Mouse (Mus musculus) stomach, postnatal 0 days (tissue): ENCODE results near the gene Glrx5. TPM values are rescaled to one million over a fixed set of nuclear protein-coding genes. Genes with fewer than 3 reads are reported as not detected.

Source experiments
- ATAC-seq: fragments of 200-750 bp; cut with Nextera tagmentation; 2 replicates; pipeline ENCODE4 v1.8.0; 2017; ENCODE audit not compliant: low FRiP score, low TSS enrichment
- DNase-seq: peaks from one replicate; pipeline ENCODE4 v3.0.0-alpha.2; 2016; ENCODE audit warnings: low spot score
- H3K27ac ChIP-seq: fragments of 300-500 bp; sonication (generic); replicated peaks from 2 replicates; pipeline ENCODE4 v1.5.1; 2014; ENCODE audit warnings: mild to moderate bottlenecking, control low read depth
- H3K27me3 ChIP-seq: fragments of 300-500 bp; sonication (generic); 2 replicates; pipeline ENCODE4 v1.6.1; 2014; ENCODE audit warnings: low read length; ENCODE audit not compliant: control insufficient read depth, insufficient read depth
- H3K36me3 ChIP-seq: fragments of 300-500 bp; sonication (generic); 2 replicates; pipeline ENCODE4 v1.6.1; 2014; ENCODE audit warnings: low read length, mixed read lengths; ENCODE audit not compliant: control insufficient read depth, insufficient read depth
- H3K4me1 ChIP-seq: fragments of 300-500 bp; sonication (generic); replicated peaks from 2 replicates; pipeline ENCODE4 v1.6.1; 2014; ENCODE audit warnings: antibody characterized with exemption; ENCODE audit not compliant: control insufficient read depth, insufficient read depth
- H3K4me2 ChIP-seq: fragments of 300-500 bp; sonication (generic); replicated peaks from 2 replicates; pipeline ENCODE4 v1.6.1; 2014; ENCODE audit warnings: low read depth, mild to moderate bottlenecking, control low read depth, moderate library complexity
- H3K4me3 ChIP-seq: fragments of 300-500 bp; sonication (generic); 2 replicates; pipeline ENCODE4 v1.5.1; 2014; ENCODE audit warnings: low read depth, low read length, control low read depth
- H3K9ac ChIP-seq: fragments of 300-500 bp; sonication (generic); 2 replicates; pipeline ENCODE4 v1.6.1; 2014; ENCODE audit warnings: mild to moderate bottlenecking, low read length, control low read depth, mixed read lengths
- H3K9me3 ChIP-seq: fragments of 300-500 bp; sonication (generic); 2 replicates; pipeline ENCODE4 v1.6.1; 2016; ENCODE audit warnings: low read length; ENCODE audit not compliant: control insufficient read depth
- CTCF ChIP-seq: IDR thresholded peaks from 2 replicates; pipeline ENCODE4 v1.5.1; 2016; ENCODE audit warnings: antibody characterized with exemption, low read depth, mild to moderate bottlenecking, moderate library complexity
- EP300 ChIP-seq: optimal IDR thresholded peaks from 2 replicates; pipeline ENCODE3; 2016; ENCODE audit warnings: antibody characterized with exemption
- WGBS: fragments of 180-500 bp; shearing (Covaris S2); extraction: QIAGEN DNeasy Blood & Tissue Kit; methylation state at CpG from one replicate; pipeline ENCODE4 v1.1.7; 2014; 5-methylcytosine and 5-hydroxymethylcytosine counted together
- polyA plus RNA-seq: library from polyadenylated mRNA; unstranded; fragments of >200 nt; fragmentation: Nextera tagmentation; extraction: Ambion mirVana; gene quantifications from 2 replicates; pipeline ENCODE4 v1.2.1, GENCODE M21; 2015

Glrx5 gene
- polyA plus RNA-seq, 1 experiment from 2014 or later, result 134 TPM

DNA sequence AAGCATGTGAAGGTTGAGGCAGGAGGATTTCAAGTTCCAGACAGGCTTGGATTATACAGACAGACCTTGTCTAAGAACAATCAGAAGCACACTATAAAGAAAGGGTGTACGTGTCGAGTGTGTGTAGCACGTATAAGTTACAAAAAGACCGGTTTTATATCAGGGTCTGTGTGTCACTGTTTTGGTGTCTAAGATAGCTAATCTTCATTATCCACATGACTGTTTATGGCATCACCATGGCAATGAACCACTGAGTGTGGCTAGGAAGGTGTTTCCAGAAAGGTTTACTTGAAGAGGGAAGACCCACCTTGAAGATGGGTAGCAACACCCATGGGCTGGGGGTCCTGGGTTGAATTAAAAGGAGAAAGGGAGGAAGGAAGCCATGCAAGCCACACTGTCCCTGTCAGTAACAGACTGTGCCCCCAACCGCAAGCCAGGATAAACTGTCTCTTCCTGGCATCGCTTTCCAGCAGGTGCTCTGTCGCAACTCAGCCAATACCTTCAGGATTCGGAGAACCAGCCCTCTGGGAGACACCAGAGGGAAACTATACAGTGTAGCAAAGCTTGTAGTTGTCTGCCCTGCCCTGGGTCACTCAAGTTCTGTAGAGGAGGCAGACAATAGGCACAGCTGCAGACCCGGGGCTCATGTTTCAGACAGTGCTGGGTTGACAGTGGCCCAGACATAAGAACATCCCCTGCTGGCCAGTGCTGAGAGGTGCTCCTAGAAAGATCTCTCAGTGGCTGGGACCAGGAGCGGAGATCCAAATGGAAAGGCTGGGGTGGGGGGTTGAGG is 30.0 kb upstream of the Glrx5 start:
- Histone ChIP-seq H3K27ac (no peak overlapping the region), H3K4me1 (0 out of 2 replicates have a peak, but pooled peaks cover 2% of the 10 kb centered on the region), H3K27me3 (no peaks in the 10 kb centered on the region), H3K4me2 (no peak overlapping the region), H3K4me3 (no peak overlapping the region), H3K9me3 (no peaks in the 10 kb centered on the region), H3K36me3 (no peaks in the 10 kb centered on the region), H3K9ac (no peak overlapping the region)
- TF ChIP-seq EP300 (no peak), CTCF (peak; percentile 41; the same call in 1 of the 2 replicates)
- DNase-seq, result no peak
- ATAC-seq, result no peak
- 79% methylated on average over 10 of the region's 10 CpGs for WGBS

DNA sequence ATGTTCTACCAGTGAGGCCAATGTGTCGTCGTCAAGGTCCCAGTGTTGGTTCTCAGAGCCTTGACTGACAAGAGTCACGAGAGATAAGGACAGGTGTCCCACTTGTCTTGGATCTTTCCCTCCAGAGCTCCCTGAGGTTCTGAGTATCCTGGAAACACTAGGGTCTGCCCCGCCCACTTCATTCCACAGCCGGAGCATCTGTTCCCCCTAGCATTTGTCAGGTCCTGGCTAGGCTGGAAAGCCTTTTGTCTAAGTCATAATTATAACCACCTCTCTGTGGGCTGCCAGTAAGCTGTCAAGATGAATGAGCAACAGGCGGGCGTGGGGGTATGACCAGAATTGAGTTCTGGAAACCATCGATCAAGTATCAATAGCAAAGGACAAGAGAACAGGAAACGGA is 29.3 kb upstream of the Glrx5 start:
- H3K4me2 ChIP-seq, result no peak overlapping the region

DNA sequence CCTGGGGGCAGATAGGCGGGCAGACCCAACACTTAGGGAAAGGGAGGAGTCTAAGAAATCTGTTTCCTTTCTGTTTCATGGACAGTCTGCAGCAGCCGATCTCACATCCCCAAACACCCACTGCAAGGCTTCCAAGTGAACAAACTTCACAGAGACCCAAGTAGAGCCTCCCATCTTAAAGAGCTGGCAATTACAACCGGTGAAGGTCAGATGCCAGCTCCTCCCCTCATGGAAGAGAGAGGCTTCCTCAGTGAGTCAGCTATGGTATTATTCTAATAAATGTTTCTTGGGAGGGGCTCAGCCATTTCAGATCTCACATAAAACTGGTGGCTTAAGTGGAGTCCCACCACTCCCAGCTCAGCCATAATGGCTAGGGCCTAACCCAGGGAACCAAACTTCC is 28.8 kb upstream of the Glrx5 start:
- Histone ChIP-seq H3K36me3 (no peaks in the 10 kb centered on the region), H3K4me3 (no peak overlapping the region), H3K9ac (no peak overlapping the region), H3K4me1 (0 out of 2 replicates have a peak, but pooled peaks cover 2% of the 10 kb centered on the region), H3K27ac (peak overlapping the region; percentile 46), H3K27me3 (peaks cover 2% of the 10 kb centered on the region; the same call in 1 of the 2 replicates), H3K4me2 (0 out of 2 replicates have a peak overlapping the region, but pooled peaks have one; percentile 1), H3K9me3 (no peaks in the 10 kb centered on the region)
- no peak for DNase-seq
- ATAC-seq, result no peak
- WGBS, result 50% methylated on average over 3 of the region's 3 CpGs
- TF ChIP-seq EP300 (no peak), CTCF (no peak)

More for the DNA sequence above, 29.3 kb upstream of the Glrx5 start:
- Histone ChIP-seq H3K36me3 (no peaks in the 10 kb centered on the region), H3K27ac (peak overlapping the region; percentile 41; the same call in 1 of the 2 replicates), H3K4me1 (0 out of 2 replicates have a peak, but pooled peaks cover 2% of the 10 kb centered on the region), H3K27me3 (no peaks in the 10 kb centered on the region), H3K9me3 (no peaks in the 10 kb centered on the region), H3K4me3 (no peak overlapping the region), H3K9ac (no peak overlapping the region)
- no peak for ATAC-seq
- WGBS, result 48% methylated on average over 9 of the region's 9 CpGs
- DNase-seq, result no peak
- TF ChIP-seq EP300 (no peak), CTCF (no peak)

DNA sequence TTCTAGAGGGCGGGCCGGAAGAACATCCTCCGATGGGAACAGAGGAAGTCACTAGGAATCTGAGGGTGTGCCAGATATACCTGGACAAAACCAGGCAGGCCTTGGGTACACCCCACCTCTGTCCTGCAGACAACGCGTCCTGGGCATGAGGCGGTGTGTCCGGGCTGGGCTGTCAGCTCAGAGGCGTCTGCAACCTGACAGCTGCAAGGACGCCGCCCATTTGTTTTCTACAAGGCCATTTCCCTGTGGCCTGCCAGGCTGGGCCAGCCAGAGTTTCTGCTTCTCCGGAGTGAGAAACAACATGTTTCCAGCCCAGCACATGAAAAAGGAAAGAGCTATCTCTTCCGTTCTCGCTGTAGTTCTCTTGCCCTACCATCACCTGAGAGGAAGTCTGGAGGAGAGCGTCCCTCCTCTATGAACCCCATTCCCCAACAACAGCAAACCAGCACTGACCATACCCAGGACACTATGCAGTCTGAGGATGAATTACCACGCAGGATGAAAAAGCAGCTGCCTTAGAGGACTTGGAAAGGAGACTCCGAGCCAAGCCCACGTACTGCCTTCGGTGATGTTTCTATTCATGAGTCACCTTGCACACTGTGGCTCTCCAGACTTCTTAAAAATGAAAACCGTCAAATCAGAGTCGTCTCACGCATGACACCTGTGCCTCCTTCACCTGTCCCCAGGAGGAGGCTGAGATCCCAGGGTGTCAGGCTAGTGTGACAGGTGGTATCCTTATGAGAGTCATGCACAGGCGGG is 27.4 kb upstream of the Glrx5 start:
- peaks cover 2% of the 10 kb centered on the region; the same call in 1 of the 2 replicates for H3K27me3 ChIP-seq
- peaks cover 3% of the 10 kb centered on the region; the same call in 1 of the 2 replicates for H3K4me1 ChIP-seq
- ATAC-seq, result no peak
- TF ChIP-seq EP300 (peak; percentile 48), CTCF (no peak)
- no peak overlapping the region for H3K4me2 ChIP-seq
- no peaks in the 10 kb centered on the region for H3K9me3 ChIP-seq
- no peak overlapping the region for H3K9ac ChIP-seq
- H3K27ac ChIP-seq, result peak overlapping the region; percentile 70
- WGBS, result 56% methylated on average over 22 of the region's 22 CpGs
- no peak for DNase-seq
- H3K36me3 ChIP-seq, result no peaks in the 10 kb centered on the region
- H3K4me3 ChIP-seq, result no peak overlapping the region

DNA sequence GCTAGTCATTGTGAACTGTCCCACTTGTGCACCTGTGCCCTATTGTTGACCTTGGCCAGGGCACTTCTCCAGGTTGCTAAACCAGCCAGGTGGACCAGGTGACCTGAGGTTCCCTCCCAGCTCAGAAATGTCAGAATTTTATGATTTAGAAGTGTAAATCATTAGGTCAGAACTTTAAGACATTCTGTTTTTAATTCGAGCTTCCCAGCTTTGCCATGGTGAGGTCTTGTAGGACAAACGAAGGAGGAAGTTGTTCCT is 26.8 kb upstream of the Glrx5 start:
- peaks cover 2% of the 10 kb centered on the region; the same call in 1 of the 2 replicates for H3K27me3 ChIP-seq
- H3K27ac ChIP-seq, result peak overlapping the region; percentile 70
- no peak for DNase-seq
- no peak for ATAC-seq
- H3K4me3 ChIP-seq, result no peak overlapping the region
- H3K36me3 ChIP-seq, result no peaks in the 10 kb centered on the region
- 59% methylated on average over 2 of the region's 2 CpGs for WGBS
- peaks cover 5% of the 10 kb centered on the region; the same call in 1 of the 2 replicates for H3K4me1 ChIP-seq
- H3K9ac ChIP-seq, result no peak overlapping the region
- no peaks in the 10 kb centered on the region for H3K9me3 ChIP-seq
- no peak overlapping the region for H3K4me2 ChIP-seq
- TF ChIP-seq CTCF, result no peak
- no peak for TF ChIP-seq EP300
